Mouse (Mus musculus): ENCODE measurements around the gene Acbd6. TPM values are rescaled to one million over a fixed set of nuclear protein-coding genes. Genes with fewer than 3 reads are reported as not detected.

Acbd6 gene
- polyA plus RNA-seq, 1 experiment from 2014 or later = 79.5 TPM

GRCm38 (mm10) chr1:155564741-155565140 lies 6.8 kb downstream of the Acbd6 start:
- peak; percentile 64 for DNase-seq (ENCODE audit: low spot score)
- Histone ChIP-seq H3K36me3 (replicated peaks) (peaks cover 51% of the 10 kb centered on the region), H3K4me3 (no peak overlapping the region), H3K9me3 (peaks cover 5% of the 10 kb centered on the region), H3K27me3 (replicated peaks; ENCODE audit: low read depth, poor library complexity, severe bottlenecking) (no peaks in the 10 kb centered on the region), H3K4me1 (peaks cover 9% of the 10 kb centered on the region), H3K27ac (replicated peaks) (no peak overlapping the region)
- WGBS = 24% methylated on average over 3 of the region's 3 CpGs

- WGBS = 95% methylated on average over 9 of the region's 9 CpGs
- DNase-seq (ENCODE audit: low spot score) = no peak
- Histone ChIP-seq H3K27me3 (replicated peaks; ENCODE audit: low read depth, poor library complexity, severe bottlenecking) (no peaks in the 10 kb centered on the region), H3K36me3 (replicated peaks) (peaks cover 68% of the 10 kb centered on the region), H3K4me1 (no peaks in the 10 kb centered on the region), H3K9me3 (peaks cover 5% of the 10 kb centered on the region), H3K27ac (replicated peaks) (no peak overlapping the region), H3K4me3 (no peak overlapping the region)
Observed at GRCm38 (mm10) chr1:155568133-155568532, 10.2 kb downstream of the Acbd6 start.

GRCm38 (mm10) chr1:155569340-155569739 lies 11.4 kb downstream of the Acbd6 start:
- Histone ChIP-seq H3K9me3 (peaks cover 5% of the 10 kb centered on the region), H3K27me3 (replicated peaks; ENCODE audit: low read depth, poor library complexity, severe bottlenecking) (no peaks in the 10 kb centered on the region), H3K27ac (replicated peaks) (no peak overlapping the region), H3K36me3 (replicated peaks) (peaks cover 74% of the 10 kb centered on the region), H3K4me1 (no peaks in the 10 kb centered on the region), H3K4me3 (no peak overlapping the region)
- 88% methylated on average over 4 of the region's 4 CpGs for WGBS
- no peak for DNase-seq (ENCODE audit: low spot score)

GRCm38 (mm10) chr1:155574966-155575673 lies 17.2 kb downstream of the Acbd6 start:
- no peaks in the 10 kb centered on the region for H3K27me3 ChIP-seq (replicated peaks; ENCODE audit: low read depth, poor library complexity, severe bottlenecking)
- peak; percentile 69 for DNase-seq (ENCODE audit: low spot score)
- H3K4me3 ChIP-seq = no peak overlapping the region
- H3K27ac ChIP-seq (replicated peaks) = no peak overlapping the region
- WGBS = 27% methylated on average over 7 of the region's 7 CpGs
- peaks cover 22% of the 10 kb centered on the region for H3K36me3 ChIP-seq (replicated peaks)
- no peaks in the 10 kb centered on the region for H3K9me3 ChIP-seq
- H3K4me1 ChIP-seq = no peaks in the 10 kb centered on the region

- peaks cover 22% of the 10 kb centered on the region for H3K36me3 ChIP-seq (replicated peaks)
- peak; percentile 39 for DNase-seq (ENCODE audit: low spot score)
Observed at GRCm38 (mm10) chr1:155576432-155576831, 18.5 kb downstream of the Acbd6 start.

GRCm38 (mm10) chr1:155577316-155577715 lies 19.4 kb downstream of the Acbd6 start:
- Histone ChIP-seq H3K27ac (replicated peaks) (no peak overlapping the region), H3K4me3 (no peak overlapping the region), H3K4me1 (no peaks in the 10 kb centered on the region), H3K27me3 (replicated peaks; ENCODE audit: low read depth, poor library complexity, severe bottlenecking) (no peaks in the 10 kb centered on the region), H3K9me3 (no peaks in the 10 kb centered on the region), H3K36me3 (replicated peaks) (peaks cover 14% of the 10 kb centered on the region)
- WGBS = 79% methylated on average over 2 of the region's 2 CpGs
- no peak for DNase-seq (ENCODE audit: low spot score)

More at GRCm38 (mm10) chr1:155576432-155576831, 18.5 kb downstream of the Acbd6 start:
- WGBS = 42% methylated on average over 2 of the region's 2 CpGs
- Histone ChIP-seq H3K9me3 (no peaks in the 10 kb centered on the region), H3K27ac (replicated peaks) (no peak overlapping the region), H3K4me3 (no peak overlapping the region), H3K27me3 (replicated peaks; ENCODE audit: low read depth, poor library complexity, severe bottlenecking) (no peaks in the 10 kb centered on the region), H3K4me1 (no peaks in the 10 kb centered on the region)

GRCm38 (mm10) chr1:155587961-155588360 lies 30.0 kb downstream of the Acbd6 start:
- WGBS = 84% methylated on average over 2 of the region's 2 CpGs

GRCm38 (mm10) chr1:155594141-155594540 lies 36.2 kb downstream of the Acbd6 start:
- Histone ChIP-seq H3K27ac (replicated peaks) (no peak overlapping the region), H3K27me3 (replicated peaks; ENCODE audit: low read depth, poor library complexity, severe bottlenecking) (no peaks in the 10 kb centered on the region), H3K4me3 (no peak overlapping the region), H3K36me3 (replicated peaks) (no peaks in the 10 kb centered on the region), H3K9me3 (no peaks in the 10 kb centered on the region), H3K4me1 (no peaks in the 10 kb centered on the region)
- 61% methylated on average over 1 of the region's 1 CpGs for WGBS
- peak; percentile 36 for DNase-seq (ENCODE audit: low spot score)

More at GRCm38 (mm10) chr1:155587961-155588360, 30.0 kb downstream of the Acbd6 start:
- Histone ChIP-seq H3K4me1 (no peaks in the 10 kb centered on the region), H3K4me3 (no peak overlapping the region), H3K36me3 (replicated peaks) (0 out of 2 replicates have a peak, but pooled peaks cover 3% of the 10 kb centered on the region), H3K27ac (replicated peaks) (no peak overlapping the region), H3K9me3 (no peaks in the 10 kb centered on the region), H3K27me3 (replicated peaks; ENCODE audit: low read depth, poor library complexity, severe bottlenecking) (no peaks in the 10 kb centered on the region)
- DNase-seq (ENCODE audit: low spot score) = no peak

GRCm38 (mm10) chr1:155596576-155596975 lies 38.7 kb downstream of the Acbd6 start:
- no peaks in the 10 kb centered on the region for H3K27me3 ChIP-seq (replicated peaks; ENCODE audit: low read depth, poor library complexity, severe bottlenecking)
- no peaks in the 10 kb centered on the region for H3K9me3 ChIP-seq
- no peak overlapping the region for H3K4me3 ChIP-seq
- H3K4me1 ChIP-seq = no peaks in the 10 kb centered on the region
- no peaks in the 10 kb centered on the region for H3K36me3 ChIP-seq (replicated peaks)
- DNase-seq (ENCODE audit: low spot score) = no peak
- no peak overlapping the region for H3K27ac ChIP-seq (replicated peaks)
- WGBS = 88% methylated on average over 3 of the region's 3 CpGs

GRCm38 (mm10) chr1:155604706-155605105 lies 46.8 kb downstream of the Acbd6 start:
- peaks cover 20% of the 10 kb centered on the region for H3K4me1 ChIP-seq
- DNase-seq (ENCODE audit: low spot score) = no peak
- no peaks in the 10 kb centered on the region for H3K9me3 ChIP-seq
- H3K27me3 ChIP-seq (replicated peaks; ENCODE audit: low read depth, poor library complexity, severe bottlenecking) = no peaks in the 10 kb centered on the region
- WGBS = 38% methylated on average over 1 of the region's 1 CpGs
- no peaks in the 10 kb centered on the region for H3K36me3 ChIP-seq (replicated peaks)
- no peak overlapping the region for H3K27ac ChIP-seq (replicated peaks)
- no peak overlapping the region for H3K4me3 ChIP-seq

- Histone ChIP-seq H3K9me3 (no peaks in the 10 kb centered on the region), H3K4me3 (no peak overlapping the region), H3K27me3 (replicated peaks; ENCODE audit: low read depth, poor library complexity, severe bottlenecking) (no peaks in the 10 kb centered on the region), H3K36me3 (replicated peaks) (no peaks in the 10 kb centered on the region), H3K27ac (replicated peaks) (no peak overlapping the region), H3K4me1 (peaks cover 20% of the 10 kb centered on the region)
- 38% methylated on average over 11 of the region's 11 CpGs for WGBS
- DNase-seq (ENCODE audit: low spot score) = no peak
Observed at GRCm38 (mm10) chr1:155605391-155606155, 47.7 kb downstream of the Acbd6 start.

- 62% methylated on average over 8 of the region's 8 CpGs for WGBS
- H3K9me3 ChIP-seq = no peaks in the 10 kb centered on the region
- no peaks in the 10 kb centered on the region for H3K36me3 ChIP-seq (replicated peaks)
- no peak for DNase-seq (ENCODE audit: low spot score)
- peaks cover 20% of the 10 kb centered on the region for H3K4me1 ChIP-seq
- H3K27me3 ChIP-seq (replicated peaks; ENCODE audit: low read depth, poor library complexity, severe bottlenecking) = no peaks in the 10 kb centered on the region
- no peak overlapping the region for H3K27ac ChIP-seq (replicated peaks)
- H3K4me3 ChIP-seq = no peak overlapping the region
Observed at GRCm38 (mm10) chr1:155606156-155606531, 48.2 kb downstream of the Acbd6 start.

GRCm38 (mm10) chr1:155608524-155608923 lies 50.6 kb downstream of the Acbd6 start:
- WGBS = 63% methylated on average over 4 of the region's 4 CpGs
- H3K36me3 ChIP-seq (replicated peaks) = no peaks in the 10 kb centered on the region
- no peak overlapping the region for H3K27ac ChIP-seq (replicated peaks)
- H3K9me3 ChIP-seq = no peaks in the 10 kb centered on the region
- H3K4me3 ChIP-seq = no peak overlapping the region
- H3K27me3 ChIP-seq (replicated peaks; ENCODE audit: low read depth, poor library complexity, severe bottlenecking) = no peaks in the 10 kb centered on the region
- no peak for DNase-seq (ENCODE audit: low spot score)
- peaks cover 20% of the 10 kb centered on the region for H3K4me1 ChIP-seq
